Mouse (Mus musculus) liver, embryonic 11.5 days (tissue): Measurements from ENCODE around the gene Epn1. TPM values are rescaled to one million over a fixed set of nuclear protein-coding genes. Genes with fewer than 3 reads are reported as not detected.
A peak's percentile ranks its signal among the peaks of the same experiment; 100 is the strongest.

ENCODE experiments used
- ATAC-seq: fragments of 200-750 bp; cut with Nextera tagmentation; replicated peaks from 2 replicates; pipeline ENCODE4 v1.8.0; 2017; ENCODE audit warnings: moderate number of reproducible peaks, mild to moderate bottlenecking, moderate TSS enrichment, moderate library complexity; ENCODE audit not compliant: low FRiP score
- DNase-seq: peaks from one replicate; pipeline ENCODE4 v3.0.0-alpha.2; 2017; ENCODE audit warnings: low spot score
- H3K27ac ChIP-seq: fragments of 300-500 bp; sonication (generic); 2 replicates; pipeline ENCODE4 v1.5.1; 2014; ENCODE audit warnings: mild to moderate bottlenecking, low read depth, low read length, control low read depth
- H3K27me3 ChIP-seq: fragments of 300-500 bp; sonication (generic); replicated peaks from 2 replicates; pipeline ENCODE4 v1.6.1; 2014; ENCODE audit warnings: low read length, mixed read lengths; ENCODE audit not compliant: control insufficient read depth, insufficient read depth
- H3K36me3 ChIP-seq: fragments of 300-500 bp; sonication (generic); 2 replicates; pipeline ENCODE4 v1.6.1; 2014; ENCODE audit warnings: mild to moderate bottlenecking, low read length, moderate library complexity, mixed read lengths; ENCODE audit not compliant: control insufficient read depth, insufficient read depth
- H3K4me1 ChIP-seq: fragments of 300-500 bp; sonication (generic); replicated peaks from 2 replicates; pipeline ENCODE4 v1.6.1; 2014; ENCODE audit warnings: low read length, mixed read lengths; ENCODE audit not compliant: control insufficient read depth, insufficient read depth
- H3K4me2 ChIP-seq: fragments of 300-500 bp; sonication (generic); 2 replicates; pipeline ENCODE4 v1.6.1; 2014; ENCODE audit warnings: mild to moderate bottlenecking, control low read depth, moderate library complexity
- H3K4me3 ChIP-seq: fragments of 300-500 bp; sonication (generic); 2 replicates; pipeline ENCODE4 v1.5.1; 2014; ENCODE audit warnings: low read depth, low read length, control low read depth
- H3K9ac ChIP-seq: fragments of 300-500 bp; sonication (generic); 2 replicates; pipeline ENCODE4 v1.6.1; 2014; ENCODE audit warnings: low read depth, low read length, control low read depth
- H3K9me3 ChIP-seq: fragments of 300-500 bp; sonication (generic); 2 replicates; pipeline ENCODE4 v1.6.1; 2016; ENCODE audit warnings: low read length, inconsistent platforms, mixed read lengths; ENCODE audit not compliant: control insufficient read depth
- WGBS: fragments of 180-500 bp; shearing (Covaris S2); extraction: QIAGEN DNeasy Blood & Tissue Kit; methylation state at CpG from one replicate; pipeline ENCODE4 v1.1.7; 2014; 5-methylcytosine and 5-hydroxymethylcytosine counted together
- polyA plus RNA-seq: library from polyadenylated mRNA; unstranded; fragments of >200 nt; fragmentation: Nextera tagmentation; extraction: Ambion mirVana; gene quantifications from 2 replicates; pipeline ENCODE4 v1.2.1, GENCODE M21; 2014

Gene Epn1
- polyA plus RNA-seq, 1 experiment from 2014 or later, result 88.9 TPM

DNA sequence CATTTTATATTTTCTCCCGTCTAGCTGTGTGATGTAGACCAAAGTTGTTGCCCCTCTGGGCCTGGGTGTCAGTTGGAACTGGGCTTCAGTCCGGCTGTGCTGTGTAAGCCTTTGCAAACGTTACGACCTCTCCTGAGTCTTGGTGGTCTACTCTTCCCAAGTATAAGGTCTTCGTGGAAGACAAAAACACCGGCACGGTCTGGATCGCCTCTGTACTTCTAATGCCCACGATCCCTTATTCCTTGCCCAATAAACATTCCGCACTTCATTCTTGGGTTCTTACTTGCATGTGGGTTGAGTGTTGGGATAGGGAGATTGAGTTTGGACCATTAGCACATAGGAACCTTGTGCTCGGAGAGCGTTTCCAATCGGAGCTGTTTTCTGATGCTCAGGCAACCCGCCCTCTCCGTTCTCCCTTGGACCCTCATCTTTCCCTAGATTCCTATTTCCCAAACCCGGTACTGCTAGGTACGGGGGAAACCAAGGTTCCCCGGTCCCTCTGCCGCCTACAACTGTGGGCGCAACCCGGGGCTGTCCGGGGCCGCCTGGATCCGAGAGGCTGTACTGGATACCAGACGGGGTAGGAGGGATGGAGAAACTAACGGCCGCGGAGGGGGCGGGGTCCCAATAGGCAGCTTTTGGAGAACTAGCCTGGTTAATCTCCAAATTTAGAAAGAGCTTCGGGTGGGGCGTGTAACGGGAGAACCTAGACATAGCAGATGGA is 26.4 kb upstream of the Epn1 start:
- Histone ChIP-seq H3K9me3 (no peaks in the 10 kb centered on the region), H3K36me3 (no peaks in the 10 kb centered on the region), H3K4me1 (peaks cover 8% of the 10 kb centered on the region), H3K27me3 (peaks cover 86% of the 10 kb centered on the region), H3K9ac (no peak overlapping the region), H3K4me2 (peak overlapping the region; percentile 92), H3K4me3 (peak overlapping the region; percentile 73), H3K27ac (no peak overlapping the region)
- ATAC-seq (no peak), DNase-seq (no peak)
- 9% methylated on average over 32 of the region's 32 CpGs for WGBS

DNA sequence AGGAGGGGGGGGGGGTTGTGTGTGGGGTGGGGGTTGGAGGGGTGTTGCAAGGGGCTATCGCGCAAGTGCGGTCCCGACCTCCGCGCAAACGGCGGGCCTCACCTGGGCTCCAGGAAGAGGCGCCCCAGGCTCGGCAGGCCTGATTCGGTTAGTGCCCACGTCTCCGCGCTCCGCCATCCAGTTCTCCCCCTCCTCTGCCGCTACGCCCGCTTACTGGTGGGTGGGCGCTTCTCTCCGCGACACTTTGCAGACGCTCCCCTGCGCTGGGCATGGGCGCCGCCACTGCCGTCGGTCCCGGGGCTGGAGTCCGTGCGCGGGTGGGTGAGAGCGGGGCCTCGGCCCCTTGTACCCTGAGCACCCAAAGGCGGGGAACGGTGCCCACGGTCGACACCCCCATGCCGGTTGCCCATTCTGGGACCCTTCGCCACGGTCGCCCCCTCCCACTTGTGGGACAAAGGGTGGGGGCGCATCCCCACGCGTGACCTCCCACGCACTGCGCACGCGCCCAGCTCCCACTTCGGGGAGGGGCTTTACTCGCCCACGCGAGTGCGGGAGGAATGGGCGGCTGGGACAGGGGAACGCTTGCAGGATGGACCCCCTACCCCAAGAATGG is 23.3 kb upstream of the Epn1 start:
- DNase-seq, result peak; percentile 58
- Histone ChIP-seq H3K27me3 (peaks cover 73% of the 10 kb centered on the region), H3K4me2 (peak overlapping the region; percentile 54), H3K9ac (0 out of 2 replicates have a peak overlapping the region, but pooled peaks have one; percentile 13), H3K9me3 (no peaks in the 10 kb centered on the region), H3K4me1 (peaks cover 15% of the 10 kb centered on the region), H3K27ac (no peak overlapping the region), H3K36me3 (no peaks in the 10 kb centered on the region), H3K4me3 (peak overlapping the region; percentile 32)
- WGBS, result 5% methylated on average over 53 of the region's 55 CpGs
- ATAC-seq, result no peak

DNA sequence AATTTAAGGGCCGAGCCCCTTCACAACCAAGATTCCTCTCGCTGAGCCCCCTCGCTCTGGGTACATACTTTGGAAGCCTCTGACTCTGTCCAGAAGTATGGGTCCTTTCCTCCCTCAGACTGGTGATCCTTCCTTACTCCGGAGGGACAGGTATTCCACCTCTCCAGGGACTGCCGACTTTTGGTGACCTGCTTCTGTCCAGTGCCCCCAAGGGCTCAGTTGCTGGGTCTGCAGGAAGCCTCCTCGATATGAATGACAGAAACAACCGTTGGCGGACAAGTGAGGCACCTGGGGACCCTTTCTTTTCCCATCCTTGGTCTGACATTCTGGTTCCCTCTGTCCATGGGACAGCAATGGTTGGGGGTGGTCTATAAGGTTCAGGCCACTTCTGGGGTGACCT is 22.7 kb upstream of the Epn1 start:
- Histone ChIP-seq H3K36me3 (no peaks in the 10 kb centered on the region), H3K4me2 (no peak overlapping the region), H3K9ac (no peak overlapping the region), H3K27ac (no peak overlapping the region), H3K9me3 (no peaks in the 10 kb centered on the region), H3K4me1 (peaks cover 15% of the 10 kb centered on the region), H3K27me3 (peaks cover 66% of the 10 kb centered on the region), H3K4me3 (0 out of 2 replicates have a peak overlapping the region, but pooled peaks have one; percentile 32)
- DNase-seq (no peak), ATAC-seq (no peak)
- 34% methylated on average over 8 of the region's 8 CpGs for WGBS

DNA sequence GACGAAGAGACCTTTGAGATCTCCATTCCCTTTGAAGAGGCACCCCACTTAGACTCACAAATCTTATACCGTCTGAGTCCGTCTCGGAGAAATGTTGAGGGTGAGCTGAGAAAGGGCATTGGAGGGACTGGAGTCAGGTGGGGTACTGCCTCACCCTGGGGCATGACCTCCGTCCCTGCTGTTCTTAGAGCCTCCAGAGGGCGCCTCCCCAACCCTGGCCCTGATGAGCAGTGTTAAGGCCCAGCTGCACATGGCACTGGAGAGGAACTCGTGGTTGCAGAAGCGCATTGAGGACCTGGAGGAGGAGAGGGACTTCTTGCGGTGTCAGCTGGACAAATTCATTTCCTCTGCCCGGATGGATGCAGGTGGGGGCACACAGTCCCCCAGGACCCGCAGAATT is 22.2 kb upstream of the Epn1 start:
- DNase-seq (no peak), ATAC-seq (no peak)
- peaks cover 62% of the 10 kb centered on the region for H3K27me3 ChIP-seq
- 26% methylated on average over 11 of the region's 11 CpGs for WGBS
- H3K4me1 ChIP-seq, result peaks cover 12% of the 10 kb centered on the region
- no peak overlapping the region for H3K9ac ChIP-seq
- H3K4me3 ChIP-seq, result no peak overlapping the region
- H3K9me3 ChIP-seq, result no peaks in the 10 kb centered on the region
- H3K4me2 ChIP-seq, result no peak overlapping the region
- H3K27ac ChIP-seq, result no peak overlapping the region
- no peaks in the 10 kb centered on the region for H3K36me3 ChIP-seq

DNA sequence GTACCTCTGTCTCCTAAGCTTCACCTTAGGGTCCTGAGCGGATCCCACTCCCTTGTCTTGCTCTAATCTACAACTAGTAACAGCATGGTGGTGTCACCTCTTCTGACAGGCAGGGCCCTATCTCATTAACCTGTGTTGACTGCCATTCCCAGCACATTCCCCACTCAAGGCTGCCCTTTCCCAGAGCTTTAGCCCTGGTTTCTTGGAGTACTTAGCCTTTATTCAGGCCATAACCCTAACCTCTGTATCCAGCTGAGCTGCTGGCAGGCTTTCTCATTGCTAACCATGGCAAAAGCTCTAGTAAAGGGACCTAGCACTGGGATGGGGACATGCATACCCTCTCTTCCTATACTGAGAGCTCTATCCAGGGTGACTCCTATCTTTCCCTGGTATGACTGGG is 21.4 kb upstream of the Epn1 start:
- Histone ChIP-seq H3K4me2 (no peak overlapping the region), H3K27me3 (peaks cover 54% of the 10 kb centered on the region)
- ATAC-seq, result no peak

GRCm38 (mm10) chr7:5059421-5059820 is 20.6 kb upstream of the Epn1 start:
- 0 out of 2 replicates have a peak overlapping the region, but pooled peaks have one; percentile 80 for H3K4me3 ChIP-seq
- ATAC-seq (no peak), DNase-seq (no peak)
- no peak overlapping the region for H3K4me2 ChIP-seq
- no peak overlapping the region for H3K9ac ChIP-seq
- H3K4me1 ChIP-seq, result peaks cover 16% of the 10 kb centered on the region
- no peak overlapping the region for H3K27ac ChIP-seq
- H3K27me3 ChIP-seq, result peaks cover 46% of the 10 kb centered on the region
- 84% methylated on average over 12 of the region's 12 CpGs for WGBS
- H3K9me3 ChIP-seq, result no peaks in the 10 kb centered on the region
- H3K36me3 ChIP-seq, result no peaks in the 10 kb centered on the region

More for the DNA sequence above, 21.4 kb upstream of the Epn1 start:
- Histone ChIP-seq H3K4me1 (peaks cover 9% of the 10 kb centered on the region), H3K9me3 (no peaks in the 10 kb centered on the region), H3K4me3 (no peak overlapping the region), H3K27ac (no peak overlapping the region), H3K36me3 (no peaks in the 10 kb centered on the region), H3K9ac (no peak overlapping the region)
- no peak for DNase-seq
- 92% methylated on average over 1 of the region's 1 CpGs for WGBS

DNA sequence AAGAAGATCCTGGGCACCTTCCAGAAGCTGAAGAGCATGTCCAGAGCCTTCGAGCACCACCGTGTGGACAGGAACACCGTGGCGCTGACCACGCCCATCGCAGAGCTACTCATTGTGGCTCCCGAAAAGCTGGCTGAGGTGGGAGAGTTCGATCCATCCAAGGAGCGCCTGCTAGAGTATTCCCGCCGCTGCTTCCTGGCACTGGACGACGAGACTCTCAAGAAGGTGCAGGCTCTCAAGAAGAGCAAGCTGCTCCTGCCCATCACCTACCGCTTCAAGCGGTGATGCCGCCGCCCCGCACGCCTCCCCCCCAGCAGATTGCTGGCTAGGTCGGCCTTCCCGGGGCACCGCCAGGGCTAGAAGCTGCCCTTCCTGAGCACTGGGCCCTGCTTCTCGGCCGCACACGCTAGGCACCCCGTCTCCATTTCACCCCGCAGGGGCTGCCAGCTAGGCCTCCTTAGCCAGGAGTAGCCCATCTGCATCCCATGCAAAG is 19.8 kb upstream of the Epn1 start:
- H3K27me3 ChIP-seq, result peaks cover 37% of the 10 kb centered on the region
- 4% methylated on average over 27 of the region's 27 CpGs for WGBS
- no peaks in the 10 kb centered on the region for H3K36me3 ChIP-seq

DNA sequence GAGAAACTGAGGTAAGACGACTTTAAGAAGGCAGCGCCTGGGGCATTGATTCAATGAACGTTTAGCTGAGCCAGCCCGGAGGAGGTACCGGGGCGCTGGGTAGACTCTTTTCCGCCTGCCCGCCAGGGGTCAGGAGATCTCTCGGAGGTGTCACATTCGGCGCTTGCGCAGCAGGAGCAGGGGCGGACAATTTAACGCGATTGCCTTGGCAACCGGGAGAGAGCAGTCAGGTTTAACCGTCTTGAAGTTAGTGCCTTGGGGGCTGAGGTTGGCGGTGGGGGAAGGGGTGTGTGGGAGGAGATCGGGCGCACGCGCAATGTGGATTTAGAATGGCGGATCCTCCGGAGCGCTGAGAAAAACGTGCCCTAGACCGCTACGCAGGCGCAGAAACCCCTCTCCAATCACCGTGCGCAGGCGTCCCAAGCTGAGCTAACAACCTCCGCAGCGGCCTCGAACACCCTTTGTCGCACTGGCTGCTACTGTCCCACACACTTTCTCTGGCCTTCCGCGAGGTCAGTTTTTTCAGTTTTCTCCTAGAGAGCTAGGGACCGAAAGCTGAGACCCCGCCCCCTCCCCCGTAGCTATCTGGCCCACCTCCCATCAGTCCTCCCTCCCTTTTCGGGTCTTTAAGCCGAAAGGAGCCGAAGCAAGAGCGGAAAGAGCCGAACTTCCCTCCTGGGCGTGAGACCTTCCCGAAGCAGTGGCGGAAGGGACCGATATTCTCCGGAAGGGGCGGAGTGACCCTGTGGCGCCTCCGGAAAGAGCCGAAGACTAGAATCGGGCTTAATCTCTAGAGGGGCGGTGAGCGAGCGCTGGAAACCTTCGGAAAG is 18.9 kb upstream of the Epn1 start:
- H3K4me3 ChIP-seq, result peak overlapping the region; percentile 80
- 1% methylated on average over 60 of the region's 60 CpGs for WGBS
- peak; percentile 92 for DNase-seq
- peak overlapping the region; percentile 100 for H3K4me2 ChIP-seq
- peaks cover 5% of the 10 kb centered on the region for H3K36me3 ChIP-seq
- peaks cover 29% of the 10 kb centered on the region for H3K27me3 ChIP-seq
- peaks cover 29% of the 10 kb centered on the region for H3K4me1 ChIP-seq
- H3K9ac ChIP-seq, result peak overlapping the region; percentile 98
- H3K27ac ChIP-seq, result peak overlapping the region; percentile 98
- ATAC-seq, result peak; percentile 86
- no peaks in the 10 kb centered on the region for H3K9me3 ChIP-seq

More for the DNA sequence above, 19.8 kb upstream of the Epn1 start:
- Histone ChIP-seq H3K4me2 (peak overlapping the region; percentile 100), H3K27ac (peak overlapping the region; percentile 98), H3K4me1 (peaks cover 21% of the 10 kb centered on the region), H3K9ac (peak overlapping the region; percentile 98), H3K4me3 (peak overlapping the region; percentile 80), H3K9me3 (no peaks in the 10 kb centered on the region)
- ATAC-seq, result no peak
- peak; percentile 69 for DNase-seq
